Mouse (Mus musculus) midbrain, postnatal 0 days (tissue): ENCODE data around the gene Mcm10. TPM values are rescaled to one million over a fixed set of nuclear protein-coding genes. Genes with fewer than 3 reads are reported as not detected.

Experiments used
- ATAC-seq: fragments of 200-750 bp; cut with Nextera tagmentation; 2 replicates; pipeline ENCODE4 v1.8.0; 2017; ENCODE audit warnings: moderate number of reproducible peaks, mild to moderate bottlenecking, moderate TSS enrichment, moderate library complexity; ENCODE audit not compliant: low FRiP score
- DNase-seq: peaks from one replicate; pipeline ENCODE4 v3.0.0-alpha.2; 2015; ENCODE audit warnings: low spot score
- H3K27ac ChIP-seq: fragments of 300-500 bp; sonication (generic); 2 replicates; pipeline ENCODE4 v1.5.1; 2014; ENCODE audit warnings: low read depth, mild to moderate bottlenecking, low read length, mixed read lengths
- H3K27me3 ChIP-seq: fragments of 300-500 bp; sonication (generic); 2 replicates; pipeline ENCODE4 v1.6.1; 2014; ENCODE audit warnings: low read length, control low read depth, mixed read lengths; ENCODE audit not compliant: insufficient read depth
- H3K36me3 ChIP-seq: fragments of 300-500 bp; sonication (generic); 2 replicates; pipeline ENCODE4 v1.6.1; 2014; ENCODE audit warnings: low read length, control low read depth, mixed read lengths; ENCODE audit not compliant: insufficient read depth
- H3K4me1 ChIP-seq: fragments of 300-500 bp; sonication (generic); 2 replicates; pipeline ENCODE4 v1.6.1; 2014; ENCODE audit warnings: mild to moderate bottlenecking, control low read depth, antibody characterized with exemption, low read length, mixed read lengths; ENCODE audit not compliant: insufficient read depth
- H3K4me2 ChIP-seq: fragments of 300-500 bp; sonication (generic); 2 replicates; pipeline ENCODE4 v1.6.1; 2014; ENCODE audit warnings: low read depth, mild to moderate bottlenecking, low read length, mixed read lengths; ENCODE audit not compliant: poor library complexity, severe bottlenecking
- H3K4me3 ChIP-seq: fragments of 300-500 bp; sonication (generic); 2 replicates; pipeline ENCODE4 v1.5.1; 2014; ENCODE audit warnings: low read depth, mild to moderate bottlenecking, low read length, moderate library complexity
- H3K9ac ChIP-seq: fragments of 300-500 bp; sonication (generic); replicated peaks from 2 replicates; pipeline ENCODE4 v1.6.1; 2014; ENCODE audit warnings: mild to moderate bottlenecking, low read length, moderate library complexity, mixed read lengths; ENCODE audit not compliant: poor library complexity, severe bottlenecking
- H3K9me3 ChIP-seq: fragments of 300-500 bp; sonication (generic); 2 replicates; pipeline ENCODE4 v1.6.1; 2016; ENCODE audit warnings: low read length, control low read depth
- CTCF ChIP-seq: IDR thresholded peaks from 2 replicates; pipeline ENCODE4 v1.5.1; 2016; ENCODE audit warnings: antibody characterized with exemption, mild to moderate bottlenecking
- WGBS: fragments of 180-500 bp; shearing (Covaris S2); extraction: QIAGEN DNeasy Blood & Tissue Kit; methylation state at CpG from one replicate; pipeline ENCODE4 v1.1.7; 2014; 5-methylcytosine and 5-hydroxymethylcytosine counted together
- polyA plus RNA-seq: library from polyadenylated mRNA; unstranded; fragments of >200 nt; fragmentation: Nextera tagmentation; extraction: Ambion mirVana; gene quantifications from 2 replicates; pipeline ENCODE4 v1.2.1, GENCODE M21; 2015
- total RNA-seq: library from RNA; depleted of rRNA; stranded (reverse); fragments of >200 nt; gene quantifications from 2 replicates; pipeline ENCODE4 v1.2.3, GENCODE M21; 2014; rRNA removed

Mcm10 gene
- total and polyA plus RNA-seq, 2 experiments from 2014 or later = 1.3 to 5.0 TPM

DNA sequence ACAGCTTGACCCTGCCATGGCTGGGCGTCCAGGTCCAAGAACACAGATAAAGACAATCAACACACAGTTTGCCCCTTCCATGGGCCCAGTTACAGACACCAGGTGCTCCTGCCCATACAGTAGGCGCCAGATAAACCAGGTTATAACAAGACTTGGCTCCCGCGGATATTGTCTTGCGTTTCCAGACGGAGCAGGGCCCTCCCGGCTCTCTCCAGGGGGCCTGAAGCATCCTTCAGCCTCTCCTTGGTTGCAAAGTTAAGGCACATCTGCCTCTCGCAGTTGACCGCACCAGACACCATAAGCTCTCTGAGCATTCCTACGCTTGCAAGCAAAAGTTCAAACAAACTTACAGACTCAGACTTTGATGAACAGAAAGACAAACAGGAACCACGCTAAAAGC, 71.7 kb downstream of the Mcm10 start:
- H3K9ac ChIP-seq = no peak overlapping the region
- H3K27me3 ChIP-seq = no peaks in the 10 kb centered on the region
- peaks cover 28% of the 10 kb centered on the region for H3K36me3 ChIP-seq
- H3K4me2 ChIP-seq = no peak overlapping the region
- no peak for TF ChIP-seq CTCF
- 91% methylated on average over 11 of the region's 11 CpGs for WGBS
- H3K4me1 ChIP-seq = no peaks in the 10 kb centered on the region
- peaks cover 4% of the 10 kb centered on the region; the same call in 1 of the 2 replicates for H3K9me3 ChIP-seq
- DNase-seq (no peak), ATAC-seq (no peak)
- no peak overlapping the region for H3K27ac ChIP-seq
- H3K4me3 ChIP-seq = no peak overlapping the region

Other genes starting within 250 kb of the Mcm10 start
- 69.7 and 76.9 TPM in 2 replicates for gene Sephs1, start 131.2 kb downstream of the Mcm10 start, total RNA-seq
- gene Sephs1, start 131.2 kb downstream of the Mcm10 start, polyA plus RNA-seq = 37.0 and 37.3 TPM in 2 replicates
- 64.9 and 81.5 TPM in 2 replicates for gene Phyh, start 93.8 kb downstream of the Mcm10 start, total RNA-seq
- 108 and 116 TPM in 2 replicates for gene Phyh, start 93.8 kb downstream of the Mcm10 start, polyA plus RNA-seq
- gene Ucma, start 36.7 kb downstream of the Mcm10 start, total RNA-seq = 0.33 and 2.6 TPM in 2 replicates
- 0.69 and 1.6 TPM in 2 replicates for gene Ucma, start 36.7 kb downstream of the Mcm10 start, polyA plus RNA-seq
- gene Optn, start 51.3 kb upstream of the Mcm10 start, total RNA-seq = 25.2 and 35.0 TPM in 2 replicates
- gene Optn, start 51.3 kb upstream of the Mcm10 start, polyA plus RNA-seq = 28.5 and 28.7 TPM in 2 replicates
- gene Ccdc3, start 125.0 kb upstream of the Mcm10 start, total RNA-seq = 11.4 and 11.9 TPM in 2 replicates
- 6.3 and 6.5 TPM in 2 replicates for gene Ccdc3, start 125.0 kb upstream of the Mcm10 start, polyA plus RNA-seq